Mouse (Mus musculus): ENCODE data around the gene Gsc. TPM values are rescaled to one million over a fixed set of nuclear protein-coding genes. Genes with fewer than 3 reads are reported as not detected.

Gene Gsc
- total RNA-seq (2023) = not detected

GRCm38 (mm10) chr12:104472601-104473424, at the start of gene Gsc:
Gsc (minus strand) TSS chr12:104473330.

Other genes with a start within 250 kb of the Gsc start
- gene Serpina3g, start 237.1 kb downstream of the Gsc start, total RNA-seq (2023) = 10 to 100 TPM; 29.4 to 49.8 TPM
- gene Serpina3i, start 210.2 kb downstream of the Gsc start, total RNA-seq (2023) = 1 to 10 TPM in 1 of 2 experiments, not detected in 1; 1.0 TPM
- not detected for gene Serpina3j, start 158.8 kb downstream of the Gsc start, total RNA-seq (2023)
- gene Serpina3k, start 134.8 kb downstream of the Gsc start, total RNA-seq (2023) = not detected
- gene Serpina3m, start 134.8 kb downstream of the Gsc start, total RNA-seq (2023) = not detected
- not detected for gene Serpina3n, start 66.6 kb downstream of the Gsc start, total RNA-seq (2023)